Mouse (Mus musculus) cerebellum, adult 11 months (tissue): ENCODE results near the gene Ifnar1.
"Not testable (repeated sequence)": the region's sequence is repeated elsewhere in the genome, so short reads cannot be mapped to it uniquely, and the experiment has no call there.

Source experiments
- DNase-seq: peaks from one replicate; pipeline ENCODE4 v3.0.0; 2022

Ifnar1 gene

DNA sequence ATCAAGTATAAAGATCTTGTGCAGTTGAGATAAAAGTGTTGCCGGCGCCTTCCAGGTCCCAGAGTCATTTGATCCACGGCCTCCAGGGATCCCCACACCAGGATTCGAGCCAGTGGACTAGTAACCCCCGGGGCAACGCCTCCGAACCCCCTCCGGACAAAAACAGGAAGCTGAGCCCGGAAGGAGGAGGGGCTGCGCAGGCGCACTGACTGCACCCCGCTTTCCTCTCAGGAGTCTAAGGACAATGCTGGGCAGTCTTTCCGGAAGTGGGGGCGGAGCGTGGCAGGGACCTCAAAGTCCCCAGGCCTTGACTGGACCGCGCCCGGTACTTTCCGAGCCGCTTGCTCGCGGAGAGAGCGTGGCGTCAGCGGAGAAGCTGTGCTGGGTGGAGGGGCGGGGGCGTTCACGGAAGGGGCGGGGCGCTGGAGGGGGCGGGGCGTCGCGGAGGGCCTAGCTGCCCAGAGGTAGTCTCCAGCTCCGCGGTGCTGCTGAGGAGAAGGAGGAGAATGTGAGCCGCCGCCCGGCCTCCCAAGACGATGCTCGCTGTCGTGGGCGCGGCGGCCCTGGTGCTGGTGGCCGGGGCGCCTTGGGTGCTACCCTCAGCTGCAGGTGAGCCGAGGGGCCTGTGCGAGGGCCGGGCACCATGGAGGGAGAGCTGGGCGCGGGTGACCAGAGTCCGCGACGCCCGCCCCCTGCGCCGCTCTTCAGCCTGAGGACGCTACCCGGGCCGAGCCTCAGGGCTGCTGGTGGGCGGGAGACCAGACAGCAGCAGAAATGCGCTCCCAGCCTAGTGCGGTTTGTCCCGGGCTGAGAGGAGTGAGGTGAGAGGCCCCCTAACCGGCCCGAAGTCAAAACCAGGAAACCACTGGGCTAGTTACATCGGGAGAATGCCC is at the start of gene Ifnar1:
Ifnar1 (plus strand) TSS at position 431 of the 893 bp plus-strand sequence.
- DNase-seq, result peak; percentile 98

DNA sequence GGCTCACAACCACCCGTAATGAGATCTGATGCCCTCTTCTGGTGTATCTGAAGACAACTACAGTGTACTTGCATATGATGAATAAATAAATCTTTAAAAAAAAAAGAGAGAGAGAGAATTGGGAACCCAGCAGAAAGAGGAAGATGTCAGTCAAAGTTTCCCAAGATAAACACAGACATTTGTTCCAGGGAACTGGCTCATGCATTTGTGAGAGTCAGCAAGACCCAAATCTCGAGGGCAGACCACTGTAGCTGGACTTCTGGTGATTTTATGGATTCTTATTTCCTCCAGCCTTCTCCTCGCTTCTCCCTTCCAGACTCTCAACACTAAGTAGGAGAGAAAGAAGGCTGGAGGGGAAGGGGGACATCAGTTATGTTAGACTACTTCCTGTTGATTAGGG is 47.0 kb upstream of the Ifnar1 start:
- no peak for DNase-seq

DNA sequence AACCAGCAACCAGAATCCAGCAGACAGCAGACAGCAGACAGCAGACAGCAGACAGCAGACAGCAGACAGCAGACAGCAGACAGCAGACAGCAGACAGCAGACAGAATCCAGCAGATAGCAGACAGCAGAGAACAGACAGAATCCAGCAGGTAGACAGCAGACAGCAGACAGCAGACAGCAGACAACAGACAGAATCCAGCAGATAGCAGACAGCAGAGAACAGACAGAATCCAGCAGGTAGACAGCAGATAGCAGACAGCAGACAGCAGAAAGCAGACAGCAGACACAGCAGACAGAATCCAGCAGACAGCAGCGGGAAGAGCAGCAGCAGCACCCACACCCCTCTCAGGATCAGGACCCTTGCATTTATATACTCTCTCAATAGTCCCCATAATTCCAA is 46.4 kb upstream of the Ifnar1 start:
- not testable (repeated sequence) for DNase-seq

DNA sequence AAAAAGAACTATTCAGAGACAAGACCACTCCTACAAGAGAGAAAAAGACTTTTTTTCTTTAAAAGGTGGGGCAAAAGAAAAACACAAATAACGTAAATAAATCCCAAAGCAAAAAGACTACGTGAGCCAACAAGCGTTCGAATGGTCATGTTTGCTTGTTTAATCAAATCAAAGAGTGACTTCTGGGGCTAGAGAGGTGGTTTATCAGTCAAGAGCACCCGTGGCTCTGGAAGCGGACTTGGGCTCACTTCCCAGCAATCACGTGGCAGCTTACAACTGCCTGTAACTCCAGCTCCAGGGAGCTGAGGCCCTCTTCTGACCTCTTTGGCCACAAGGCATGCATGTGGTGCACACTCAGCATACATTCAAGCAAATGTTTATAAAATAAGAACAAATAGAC is 43.7 kb upstream of the Ifnar1 start:
- no peak for DNase-seq

DNA sequence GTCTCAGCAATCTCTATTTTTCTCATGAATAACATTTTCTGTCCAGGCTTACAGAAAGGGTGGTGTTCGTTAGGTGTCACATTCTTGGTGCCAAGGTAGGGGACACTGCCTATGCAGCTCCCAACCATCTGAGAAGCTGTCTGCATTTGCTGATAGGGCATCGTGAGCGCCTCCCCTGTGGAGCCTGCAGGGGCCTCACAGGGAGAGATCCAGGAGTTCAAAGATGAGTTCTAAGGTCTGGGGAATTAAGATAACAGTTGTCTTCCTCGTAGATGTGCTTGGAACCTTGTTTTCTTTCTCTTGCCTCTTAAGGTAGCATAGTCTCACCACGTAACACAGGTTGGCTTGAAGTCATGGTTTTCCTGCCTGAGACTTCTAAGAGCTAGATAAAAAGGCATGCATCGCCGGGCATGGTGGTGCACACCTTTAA is 43.2 kb upstream of the Ifnar1 start:
- DNase-seq, result no peak

DNA sequence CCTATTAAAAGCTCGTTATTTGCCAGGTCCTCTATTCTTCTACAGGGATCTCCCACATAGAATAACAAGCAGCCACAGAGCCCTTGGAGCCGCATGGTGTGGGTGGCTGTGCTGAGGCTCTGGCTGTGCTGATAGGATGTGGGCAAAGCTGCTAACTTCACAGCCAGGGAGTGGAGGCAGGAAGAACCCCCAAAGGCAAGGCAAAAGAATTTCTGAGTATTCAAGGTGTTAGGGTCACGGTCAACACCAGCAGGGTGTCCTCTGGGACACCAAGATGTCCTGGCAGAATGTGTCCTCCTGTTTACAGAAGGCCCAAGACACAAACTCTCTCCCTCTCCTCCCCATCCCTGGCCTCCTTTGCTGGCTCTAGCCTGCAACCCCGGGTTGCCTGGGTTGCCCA is 42.6 kb upstream of the Ifnar1 start:
- no peak for DNase-seq

DNA sequence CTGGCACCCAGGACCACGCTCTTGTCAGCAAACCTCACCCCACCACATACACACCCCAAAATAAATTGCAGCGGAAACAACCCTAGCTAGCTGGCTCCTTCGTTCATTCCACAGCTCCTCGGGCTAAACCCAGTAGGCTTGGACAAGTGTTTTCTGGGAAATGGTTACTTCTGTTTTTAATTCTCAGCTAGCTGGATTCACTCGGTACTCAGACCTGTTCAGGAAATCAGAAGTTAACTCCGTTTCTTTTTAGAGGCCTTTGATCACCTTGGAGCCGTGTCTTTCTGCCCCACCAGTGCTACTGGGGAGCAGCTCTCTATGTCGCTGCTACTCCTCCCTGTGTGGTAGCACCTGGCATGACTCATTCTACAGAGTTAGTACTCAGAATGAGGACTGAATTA is 41.8 kb upstream of the Ifnar1 start:
- DNase-seq, result no peak

DNA sequence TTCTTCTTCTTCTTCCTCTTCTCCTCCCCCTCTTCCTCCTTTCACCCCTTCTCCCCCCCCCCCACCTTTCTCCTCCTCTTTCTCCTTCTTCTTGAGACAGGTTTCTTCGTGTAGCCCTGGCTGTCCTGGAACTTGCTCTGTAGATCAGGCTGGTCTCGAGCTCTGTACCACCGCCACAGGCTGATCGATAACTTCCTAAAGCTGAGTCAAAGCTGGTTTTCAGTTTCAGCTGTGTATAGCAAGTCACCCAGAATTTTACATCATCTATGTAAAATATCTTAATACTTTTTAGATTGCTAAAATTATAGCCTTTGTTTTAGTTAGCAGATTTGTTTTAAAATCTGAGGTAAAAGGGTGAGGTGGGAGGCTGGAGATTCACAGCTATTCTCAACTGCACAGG is 40.2 kb upstream of the Ifnar1 start:
- DNase-seq, result no peak

DNA sequence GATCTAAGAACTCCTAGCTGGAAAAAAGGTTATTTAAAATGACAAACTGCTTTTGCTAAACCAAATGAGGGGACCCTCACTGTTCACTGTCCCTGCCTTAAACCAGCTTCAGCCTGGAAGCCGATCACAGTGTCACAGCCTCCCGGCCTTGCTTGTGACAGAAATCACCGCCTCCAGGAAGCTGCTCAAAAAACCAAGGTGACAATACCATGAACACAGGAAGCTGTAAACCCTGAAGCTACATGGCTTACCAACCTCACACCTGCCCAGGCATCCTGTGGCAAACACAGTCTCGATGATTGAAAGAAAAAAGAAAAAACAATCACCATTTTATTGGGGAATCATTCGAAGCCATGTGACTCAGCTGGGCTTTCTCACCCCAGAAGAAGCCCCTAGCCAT is 39.5 kb upstream of the Ifnar1 start:
- no peak for DNase-seq

DNA sequence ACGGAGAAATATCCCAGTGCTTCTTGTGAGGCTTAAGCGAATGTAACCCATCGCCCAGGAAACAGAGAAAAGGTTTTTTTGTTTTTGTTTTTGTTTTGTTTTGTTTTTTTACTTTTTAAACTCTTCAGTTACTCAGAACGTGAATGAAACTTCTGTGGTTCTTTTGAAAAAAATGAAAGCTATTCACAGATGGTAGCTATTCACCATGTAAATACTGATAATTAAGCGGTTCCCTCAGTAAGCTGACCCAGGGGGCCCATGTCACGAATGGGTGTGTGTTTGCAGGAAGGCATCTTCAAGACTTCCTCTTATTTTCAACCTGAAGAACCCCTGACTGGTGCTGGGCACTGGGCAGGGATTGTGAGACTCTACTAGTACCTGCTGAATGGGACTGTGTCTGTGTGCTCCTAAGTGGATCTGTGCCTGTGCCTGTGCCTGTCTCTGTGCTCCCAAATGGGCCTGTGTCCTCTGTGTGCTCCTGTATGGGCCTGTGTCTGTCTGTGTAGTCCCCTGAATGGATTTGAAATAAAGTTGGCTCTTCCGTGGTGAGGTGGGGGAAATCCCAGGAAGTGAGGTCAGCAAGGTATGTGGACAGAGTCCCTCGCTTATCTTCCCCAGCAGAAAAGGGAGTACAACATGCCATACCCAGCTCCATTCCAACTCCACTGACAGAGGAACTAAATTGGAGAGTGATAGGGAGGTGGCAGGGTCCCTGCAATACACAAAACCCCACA is 38.1 kb upstream of the Ifnar1 start:
- DNase-seq, result no peak

DNA sequence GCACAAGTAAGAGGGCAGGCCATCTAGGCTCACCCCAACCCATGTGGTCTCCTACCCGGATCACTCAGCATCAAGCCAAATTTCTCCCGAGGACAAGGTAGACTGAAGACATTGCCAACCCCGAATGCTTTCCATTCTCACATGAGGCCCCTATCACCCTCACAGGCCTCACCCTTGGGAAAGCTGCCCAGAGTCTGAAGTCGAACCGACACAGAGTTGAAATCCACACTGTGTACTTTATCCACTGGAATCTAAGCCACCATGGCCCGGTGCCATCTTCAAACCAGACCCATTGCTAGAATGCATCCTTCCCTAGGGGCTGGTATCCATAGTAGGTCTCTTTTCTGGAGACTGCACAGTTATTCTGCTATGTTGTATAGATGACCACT is 37.5 kb upstream of the Ifnar1 start:
- DNase-seq, result no peak

DNA sequence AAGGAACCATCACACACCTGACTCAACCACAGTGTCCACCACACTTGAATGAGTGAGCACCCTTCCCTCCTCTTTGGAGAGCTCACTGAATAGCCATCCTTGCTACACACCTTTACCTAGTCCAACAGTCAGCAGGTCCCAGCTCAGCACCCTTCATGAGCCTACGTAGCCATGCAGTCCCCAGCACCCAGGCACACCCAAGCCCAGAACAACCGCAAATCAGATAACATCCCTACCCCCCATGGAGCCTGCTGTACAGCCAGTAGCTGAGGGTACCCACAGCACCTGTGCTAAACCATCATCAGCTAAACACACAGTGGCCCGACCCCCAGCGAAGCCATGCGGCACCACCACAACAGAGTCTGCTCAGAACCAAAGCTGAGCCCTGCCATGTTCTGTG is 37.0 kb upstream of the Ifnar1 start:
- DNase-seq, result no peak

DNA sequence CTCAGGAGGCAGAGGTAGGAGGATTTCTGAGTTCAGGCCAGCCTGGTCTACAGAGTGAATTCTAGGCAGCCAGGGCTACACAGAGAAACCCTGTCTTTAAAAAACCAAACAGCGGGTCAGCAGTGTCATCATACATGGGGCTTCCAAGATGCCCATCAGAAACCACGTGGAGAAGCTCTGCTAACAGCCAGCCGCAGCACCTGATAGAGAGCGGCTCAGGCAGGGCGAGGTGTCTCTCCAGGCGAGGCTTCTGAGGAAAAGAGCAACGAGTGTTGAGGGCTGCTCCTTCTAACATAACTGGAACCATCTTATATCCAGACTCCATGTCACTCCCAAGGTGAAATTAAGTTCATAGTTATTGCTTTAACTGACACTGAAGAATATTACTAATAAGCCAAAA is 36.1 kb upstream of the Ifnar1 start:
- DNase-seq, result no peak

DNA sequence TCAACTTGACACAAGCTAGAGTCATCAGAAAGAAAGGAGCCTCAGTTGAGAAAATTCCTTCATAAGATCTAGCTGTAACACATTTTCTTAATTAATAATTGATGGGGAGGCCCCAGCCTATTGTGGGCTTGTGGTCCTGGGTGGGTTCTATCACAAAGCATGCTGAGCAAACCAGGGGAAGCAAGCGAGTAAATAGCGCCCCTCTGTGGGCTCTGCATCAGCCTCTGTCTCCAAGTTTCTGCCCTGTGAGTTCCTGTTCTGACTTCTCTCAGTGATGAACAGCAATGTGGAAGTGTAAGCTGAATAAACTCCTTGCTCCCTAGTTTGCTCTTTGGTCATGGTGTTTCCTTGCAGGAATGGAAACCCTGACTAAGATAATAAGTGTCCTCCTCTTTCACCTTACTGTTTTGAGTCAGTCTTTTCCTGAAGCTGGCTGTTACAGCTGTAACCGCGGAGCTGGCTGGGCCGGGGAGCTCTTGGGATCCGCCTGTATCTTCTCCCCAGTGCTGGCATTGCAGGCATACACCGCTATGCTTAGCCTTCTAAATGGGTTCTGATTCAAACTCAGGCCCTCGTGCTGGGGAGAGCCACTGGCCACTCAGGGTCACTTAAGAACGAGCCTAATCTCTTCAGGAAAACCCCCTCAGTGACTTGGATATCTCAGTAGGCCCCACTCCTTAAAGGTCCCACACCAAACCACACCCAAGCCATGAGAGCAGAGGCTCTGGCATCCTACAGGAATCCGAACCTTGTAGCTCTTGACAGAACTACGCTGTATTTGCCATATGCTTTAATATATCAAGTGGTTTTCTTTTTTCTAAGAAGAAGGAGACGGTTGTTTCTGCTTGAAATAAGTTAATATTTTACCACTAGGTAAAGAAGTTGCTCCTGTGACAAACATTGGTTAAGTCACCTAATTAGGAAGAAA is 34.6 kb upstream of the Ifnar1 start:
- DNase-seq, result no peak

DNA sequence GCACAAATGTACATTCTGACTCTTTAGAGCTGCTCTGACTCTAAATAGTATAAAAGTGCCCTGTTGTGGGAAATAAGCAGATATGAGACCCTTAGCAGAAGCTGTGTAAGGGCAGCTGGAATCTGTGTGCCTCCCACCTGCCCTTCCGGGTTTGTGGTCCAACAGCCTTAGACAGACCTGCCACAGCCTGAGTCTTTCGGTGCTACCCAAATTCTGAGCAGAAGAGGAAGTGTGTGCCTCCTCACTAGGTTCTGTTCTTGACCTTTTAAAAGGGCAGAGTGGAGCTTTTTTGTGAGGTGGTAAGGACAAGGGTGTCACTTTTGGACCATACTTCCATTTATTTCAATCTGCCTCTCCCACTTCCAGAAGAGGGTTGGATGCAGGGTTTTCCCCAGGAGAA is 33.1 kb upstream of the Ifnar1 start:
- DNase-seq, result no peak

DNA sequence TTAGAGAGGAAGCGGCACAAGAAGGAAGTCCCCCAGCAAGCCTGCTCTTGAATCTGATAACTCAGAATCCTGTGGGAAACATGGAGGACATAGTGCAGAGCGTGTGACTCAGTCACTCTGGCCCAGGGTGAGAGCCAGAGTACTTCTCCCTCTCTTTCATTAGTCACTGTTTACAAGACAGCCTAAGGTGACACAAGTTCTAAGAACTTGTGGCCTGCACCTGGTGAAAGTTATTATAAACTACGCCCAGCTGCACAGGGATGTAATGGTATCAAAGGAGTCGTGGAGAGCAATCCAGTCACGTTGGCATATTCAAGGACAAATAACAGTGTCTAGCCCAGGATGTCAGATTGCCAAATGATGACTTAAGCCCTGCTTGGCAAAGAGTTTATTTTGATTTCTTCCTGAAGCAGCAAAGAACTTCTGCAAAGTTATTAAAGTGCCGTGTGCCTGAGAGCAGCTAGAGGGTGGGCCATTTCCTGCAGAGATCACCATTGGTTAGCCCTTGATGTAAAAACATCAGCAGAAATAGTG is 32.6 kb upstream of the Ifnar1 start:
- no peak for DNase-seq

DNA sequence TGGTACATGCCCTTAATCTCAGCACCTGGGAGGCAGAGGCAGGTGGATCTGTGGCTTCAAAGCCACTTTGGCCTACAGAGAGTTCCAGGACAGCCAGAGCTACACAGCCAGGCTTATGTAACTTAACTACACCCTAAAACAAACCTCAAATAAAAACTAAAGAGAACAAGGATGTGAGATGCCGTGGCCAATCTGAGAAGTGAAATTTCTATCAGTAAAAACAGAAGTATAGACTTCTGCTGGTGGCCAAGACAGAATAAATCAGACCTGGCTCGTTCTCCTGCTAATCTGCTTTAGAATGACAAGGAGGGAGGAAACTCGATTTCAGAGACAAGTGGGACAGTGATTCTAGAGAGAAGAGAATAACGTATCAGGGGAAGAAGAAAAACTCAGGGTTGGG is 29.2 kb upstream of the Ifnar1 start:
- DNase-seq, result no peak

DNA sequence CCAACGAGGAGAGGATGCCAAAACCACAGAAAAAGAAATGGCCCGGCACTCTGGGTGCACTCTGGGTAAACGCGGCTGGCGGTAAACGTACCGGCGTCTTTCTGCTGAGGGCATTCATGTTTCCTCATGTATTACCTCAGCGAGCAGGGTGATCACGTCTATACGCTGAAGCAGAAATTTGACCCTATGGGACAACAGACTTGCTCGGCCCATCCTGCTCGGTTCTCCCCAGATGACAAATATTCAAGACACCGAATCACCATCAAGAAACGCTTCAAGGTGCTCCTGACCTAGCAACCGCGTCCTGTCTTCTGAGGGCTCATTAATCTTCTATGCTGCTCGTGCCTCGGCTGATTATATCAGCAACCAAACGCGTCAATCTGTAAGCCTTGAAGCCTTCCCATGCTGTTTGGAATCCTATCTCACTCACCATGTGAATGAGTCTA is 26.7 kb upstream of the Ifnar1 start:
- DNase-seq, result no peak

DNA sequence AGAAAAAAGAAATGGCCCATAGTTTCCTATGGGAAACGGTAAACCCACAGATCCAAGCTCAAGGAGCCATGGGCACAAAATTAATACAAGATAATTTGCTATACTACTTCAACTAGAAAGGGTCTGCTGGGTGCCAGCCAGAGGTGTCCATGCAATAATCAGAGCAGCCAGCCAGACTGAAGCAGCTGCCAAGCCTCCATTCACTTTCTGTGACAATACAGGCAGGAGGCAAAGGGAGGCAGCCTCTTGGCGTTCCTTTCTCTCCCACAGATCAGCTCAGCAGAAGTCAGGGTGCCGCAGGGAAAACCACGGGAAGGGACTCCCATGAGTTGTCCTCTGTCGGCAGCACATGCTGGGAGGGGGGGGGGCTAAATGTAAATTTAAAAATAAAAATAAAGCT is 26.1 kb upstream of the Ifnar1 start:
- DNase-seq, result no peak

DNA sequence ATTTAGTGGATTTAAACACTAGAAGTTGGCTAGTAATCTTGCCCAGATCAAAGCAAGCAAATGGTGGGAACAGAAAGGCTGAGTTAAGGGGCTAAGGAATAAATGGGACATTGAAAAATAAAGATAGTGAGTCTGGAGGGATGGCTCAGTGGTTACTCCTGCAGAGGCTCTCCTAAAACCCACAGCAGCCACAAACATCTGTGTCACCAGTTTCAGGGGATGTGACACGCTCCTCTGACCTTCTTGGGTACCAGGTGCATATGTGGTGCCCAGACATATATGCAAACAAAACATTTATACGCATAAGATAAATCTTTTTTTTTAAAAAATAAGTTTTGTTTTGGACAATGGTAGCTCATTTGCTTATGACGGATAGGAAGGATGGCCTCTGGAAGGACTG is 25.6 kb upstream of the Ifnar1 start:
- no peak for DNase-seq

DNA sequence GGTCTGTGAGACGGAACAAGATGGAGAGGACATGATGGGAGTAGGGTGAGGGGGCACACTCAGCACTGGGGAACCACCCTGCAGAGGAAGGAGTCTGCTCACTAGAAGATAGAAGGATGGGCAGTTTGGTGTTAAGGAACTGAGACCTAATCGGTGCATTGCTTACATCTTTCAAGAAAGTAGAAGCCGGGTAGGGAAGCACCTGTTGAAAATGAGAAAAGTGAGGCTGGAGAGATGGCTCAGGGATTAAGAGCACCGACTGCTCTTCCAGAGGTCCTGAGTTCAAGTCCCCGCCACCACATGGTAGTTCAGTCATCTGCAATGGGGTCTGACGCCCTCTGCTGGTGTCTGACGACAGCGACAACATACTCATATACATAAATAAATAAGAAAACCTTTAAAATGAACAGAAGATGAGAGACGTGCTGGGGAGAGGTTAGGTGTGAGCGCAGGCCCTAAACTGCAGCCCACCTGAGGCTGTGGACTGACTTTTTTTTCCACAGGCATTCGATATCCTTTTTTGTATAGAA is 25.1 kb upstream of the Ifnar1 start:
- no peak for DNase-seq

DNA sequence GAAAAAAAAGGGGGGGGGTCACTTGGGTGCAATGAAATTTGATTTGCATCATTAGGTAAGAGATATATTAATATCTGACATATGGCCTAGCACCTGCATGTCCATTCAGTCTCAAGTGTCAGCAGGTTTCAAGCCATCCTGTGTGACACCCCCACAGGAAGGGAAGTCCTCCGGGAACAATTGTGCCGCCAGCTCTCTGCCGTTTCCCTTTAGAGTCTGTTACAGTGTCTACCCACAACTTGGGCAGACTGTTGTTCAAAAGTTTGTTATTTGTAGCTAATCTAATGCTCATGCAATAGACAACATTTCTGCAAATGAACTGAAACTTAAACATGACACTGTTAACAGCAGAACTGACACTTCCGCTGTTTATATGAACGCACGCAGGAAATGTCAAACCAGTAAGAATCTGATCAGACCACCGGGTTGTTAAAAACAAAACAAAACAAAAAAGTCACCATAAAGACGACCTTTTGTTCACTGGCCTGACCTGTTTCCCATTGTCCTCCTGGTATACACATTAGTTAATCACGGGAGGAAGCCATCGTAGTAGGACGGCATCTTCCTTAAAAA is 23.9 kb upstream of the Ifnar1 start:
- DNase-seq, result no peak
